Mouse (Mus musculus) ES-E14 (cell line): ENCODE measurements around the gene Rpl10a. TPM values are rescaled to one million over a fixed set of nuclear protein-coding genes. Genes with fewer than 3 reads are reported as not detected.

Source experiments
- DNase-seq: peaks from one replicate; pipeline ENCODE4 v3.0.0-alpha.2; 2013; ENCODE audit warnings: low read depth, low spot score
- H3K27ac ChIP-seq: 2 replicates; pipeline ENCODE4 v1.5.1; 2012; ENCODE audit warnings: low read depth, mild to moderate bottlenecking, low read length, moderate library complexity, mixed read lengths; ENCODE audit not compliant: poor library complexity, insufficient read depth, severe bottlenecking
- H3K36me3 ChIP-seq: 2 replicates; pipeline ENCODE4 v1.6.1; 2012; ENCODE audit warnings: mild to moderate bottlenecking, low read length, moderate library complexity, mixed read lengths; ENCODE audit not compliant: control insufficient read depth, poor library complexity, insufficient read depth, severe bottlenecking
- H3K4me1 ChIP-seq, 2 experiments: fragments of 150-350 bp in 1 of 2; sonication (generic) in 1 of 2; 2 replicates each; pipeline ENCODE4 v1.6.1; 2012; ENCODE audit warnings: low read length in 2 of 2, mild to moderate bottlenecking in 1 of 2, mixed read lengths in 1 of 2; ENCODE audit not compliant: control insufficient read depth in 2 of 2, insufficient read depth in 2 of 2, poor library complexity in 1 of 2
- H3K4me3 ChIP-seq, 2 experiments: fragments of 150-350 bp in 1 of 2; sonication (generic) in 1 of 2; 2 replicates each; pipeline ENCODE4 v1.5.1; 2012; ENCODE audit warnings: low read length in 2 of 2, low read depth in 1 of 2, mild to moderate bottlenecking in 1 of 2, mixed read lengths in 1 of 2; ENCODE audit not compliant: insufficient read depth in 1 of 2, poor library complexity in 1 of 2, severe bottlenecking in 1 of 2
- H3K9ac ChIP-seq: 2 replicates; pipeline ENCODE4 v1.6.1; 2012; ENCODE audit warnings: low read depth, mild to moderate bottlenecking, low read length, mixed read lengths; ENCODE audit not compliant: poor library complexity, insufficient read depth, severe bottlenecking
- H3K9me3 ChIP-seq: fragments of 150-350 bp; sonication (generic); 2 replicates; pipeline ENCODE4 v1.6.1; 2012; ENCODE audit warnings: low read depth, mild to moderate bottlenecking, low read length; ENCODE audit not compliant: control insufficient read depth, insufficient read depth
- CHD2 ChIP-seq: IDR thresholded peaks from 2 replicates; pipeline ENCODE4 v1.6.1; 2014; ENCODE audit warnings: mild to moderate bottlenecking, low read depth, low read length, inconsistent platforms
- HCFC1 ChIP-seq: IDR thresholded peaks from 2 replicates; pipeline ENCODE4 v1.6.1; 2012; ENCODE audit warnings: low read length, inconsistent platforms, borderline replicate concordance; ENCODE audit not compliant: insufficient read depth
- MAFK ChIP-seq: IDR thresholded peaks from 2 replicates; pipeline ENCODE4 v1.6.1; 2014; ENCODE audit warnings: mild to moderate bottlenecking, low read depth, low read length, inconsistent platforms; ENCODE audit not compliant: insufficient read depth
- ZC3H11A ChIP-seq: IDR thresholded peaks from 2 replicates; pipeline ENCODE4 v1.6.1; 2012; ENCODE audit warnings: low read depth, mild to moderate bottlenecking, inconsistent platforms, low read length, borderline replicate concordance
- ZNF384 ChIP-seq: IDR thresholded peaks from 2 replicates; pipeline ENCODE4 v1.6.1; 2012; ENCODE audit warnings: low read depth, low read length, inconsistent platforms
- in situ Hi-C, 2 experiments: fragments of 600-800 bp; cut with MboI; formaldehyde crosslinking; loops; one replicate each; pipeline ENCODE4 v1.15.1; 2025; ENCODE audit warnings: low sequenced_read_pairs in 2 of 2, inconsistent platforms in 1 of 2; ENCODE audit not compliant: unreplicated experiment in 2 of 2
- total RNA-seq: library from RNA; depleted of rRNA; stranded (reverse); fragments of 300-350 nt; gene quantifications from 2 replicates; pipeline ENCODE4 v1.2.3, GENCODE M21; 2012

The Rpl10a gene
- total RNA-seq, 1 experiment: 2,234 TPM

DNA sequence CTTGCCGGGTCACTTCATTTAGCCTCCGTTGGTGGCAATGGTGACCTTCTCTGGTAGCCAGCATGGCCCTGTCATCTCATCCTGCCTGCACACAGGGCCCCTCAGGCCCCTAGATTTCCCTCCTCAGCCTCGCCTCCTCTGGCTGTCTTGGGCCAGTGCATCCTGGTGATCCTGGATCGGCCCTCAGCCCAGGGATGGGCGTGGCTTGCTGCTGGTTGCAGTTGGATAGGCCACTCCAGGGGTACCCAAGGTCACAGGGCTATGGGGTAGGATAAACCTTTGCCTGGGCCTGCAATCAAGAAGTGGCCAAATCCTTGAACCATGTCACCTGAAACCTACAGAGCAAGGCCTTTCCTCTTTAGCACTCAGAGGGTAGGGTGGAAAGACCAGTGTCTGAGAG, 41.3 kb upstream of the Rpl10a start:
- Histone ChIP-seq H3K27ac (no peak overlapping the region), H3K4me3 (no peak overlapping the region), H3K9me3 (no peaks in the 10 kb centered on the region), H3K4me1 (peaks cover 0 to 6% of the 10 kb centered on the region in 2 experiments; a peak in 1 of 4 replicates), H3K36me3 (no peaks in the 10 kb centered on the region), H3K9ac (no peak overlapping the region)
- in situ Hi-C loops: no loop called here
- TF ChIP-seq HCFC1: no peak
- TF ChIP-seq ZC3H11A: no peak
- no peak for DNase-seq

DNA sequence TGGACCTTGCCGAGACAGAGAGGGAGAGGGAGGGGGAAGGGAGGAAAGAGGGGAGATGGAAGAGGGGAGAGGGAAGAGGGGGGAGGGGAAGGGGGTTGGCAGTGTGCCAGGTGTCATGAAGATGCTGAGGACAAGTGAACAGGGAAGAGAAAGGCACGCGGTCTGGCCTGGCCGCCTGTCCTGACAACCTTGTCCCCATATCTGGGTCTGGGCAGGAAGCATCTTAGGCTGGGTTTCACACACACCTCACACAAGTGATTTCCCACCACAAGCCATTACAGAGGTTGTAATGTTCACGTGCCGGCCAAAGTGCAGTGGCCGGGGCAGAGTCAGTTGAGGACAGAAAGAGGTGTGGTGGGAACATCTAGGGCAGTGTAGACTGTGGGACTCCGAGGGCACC, 40.7 kb upstream of the Rpl10a start:
- no peak overlapping the region for H3K27ac ChIP-seq
- no peak overlapping the region for H3K4me3 ChIP-seq
- no peak overlapping the region for H3K9ac ChIP-seq
- H3K4me1 ChIP-seq: peaks cover 0 to 6% of the 10 kb centered on the region in 2 experiments; a peak in 1 of 4 replicates
- H3K9me3 ChIP-seq: no peaks in the 10 kb centered on the region
- TF ChIP-seq ZNF384: no peak
- no peak for TF ChIP-seq CHD2
- no peak for TF ChIP-seq MAFK
- no peak for TF ChIP-seq ZC3H11A
- TF ChIP-seq HCFC1: no peak
- in situ Hi-C loops: no loop called here
- no peak for DNase-seq
- no peaks in the 10 kb centered on the region for H3K36me3 ChIP-seq

DNA sequence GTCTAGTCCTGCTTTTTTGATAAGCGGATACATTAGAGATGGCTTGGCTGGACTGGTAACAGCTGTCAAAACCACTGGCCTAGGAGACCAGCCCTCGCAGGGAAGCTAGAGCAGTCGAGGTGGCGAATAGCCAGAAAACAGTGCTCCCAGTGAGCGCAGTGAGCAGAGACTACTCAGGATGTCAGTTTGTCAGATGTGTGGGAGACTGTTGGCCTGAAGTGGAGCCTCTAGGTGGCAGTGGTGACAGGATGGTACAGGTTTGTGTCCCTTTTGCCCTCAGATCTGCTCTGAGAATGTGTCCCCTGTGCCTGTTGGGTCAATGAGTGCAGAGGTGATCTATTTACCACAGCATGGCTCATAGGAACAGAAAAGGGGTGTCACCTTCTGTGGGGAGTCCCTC, 40.3 kb upstream of the Rpl10a start:
- no peaks in the 10 kb centered on the region for H3K9me3 ChIP-seq
- H3K4me3 ChIP-seq: no peak overlapping the region
- H3K36me3 ChIP-seq: no peaks in the 10 kb centered on the region
- no peak overlapping the region for H3K9ac ChIP-seq
- DNase-seq: no peak
- no peak overlapping the region for H3K27ac ChIP-seq
- TF ChIP-seq HCFC1 (no peak), ZNF384 (no peak), ZC3H11A (no peak), CHD2 (no peak)
- H3K4me1 ChIP-seq: peaks cover 0 to 6% of the 10 kb centered on the region in 2 experiments; a peak in 1 of 4 replicates
- in situ Hi-C loops: no loop called here

DNA sequence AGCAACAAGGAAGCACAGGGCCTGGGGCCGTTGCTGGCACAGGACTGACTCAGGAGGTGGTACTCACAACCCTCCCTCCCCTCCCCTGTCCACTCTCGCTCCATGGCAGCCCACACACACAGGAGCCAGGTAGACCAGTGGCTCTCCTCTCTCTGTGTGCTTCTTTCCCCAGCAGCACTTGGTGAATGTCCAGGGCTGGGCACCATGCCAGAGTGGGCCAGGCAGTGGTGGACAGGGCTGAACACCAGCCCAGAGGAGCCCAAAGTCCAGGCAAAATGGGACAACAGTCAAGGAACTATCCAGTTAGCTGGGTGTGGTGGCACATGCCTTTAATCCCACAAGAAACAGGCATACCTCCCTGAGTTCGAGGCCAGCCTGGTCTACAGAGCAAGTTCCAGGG, 38.0 kb upstream of the Rpl10a start:
- peaks cover 0 to 8% of the 10 kb centered on the region in 2 experiments; a peak in 1 of 4 replicates for H3K4me1 ChIP-seq
- H3K9ac ChIP-seq: no peak overlapping the region
- TF ChIP-seq MAFK (no peak), ZNF384 (no peak), ZC3H11A (no peak), HCFC1 (no peak), CHD2 (no peak)
- DNase-seq: no peak
- H3K9me3 ChIP-seq: no peaks in the 10 kb centered on the region
- H3K4me3 ChIP-seq: no peak overlapping the region
- H3K36me3 ChIP-seq: no peaks in the 10 kb centered on the region
- H3K27ac ChIP-seq: no peak overlapping the region
- in situ Hi-C loops: no loop called here

DNA sequence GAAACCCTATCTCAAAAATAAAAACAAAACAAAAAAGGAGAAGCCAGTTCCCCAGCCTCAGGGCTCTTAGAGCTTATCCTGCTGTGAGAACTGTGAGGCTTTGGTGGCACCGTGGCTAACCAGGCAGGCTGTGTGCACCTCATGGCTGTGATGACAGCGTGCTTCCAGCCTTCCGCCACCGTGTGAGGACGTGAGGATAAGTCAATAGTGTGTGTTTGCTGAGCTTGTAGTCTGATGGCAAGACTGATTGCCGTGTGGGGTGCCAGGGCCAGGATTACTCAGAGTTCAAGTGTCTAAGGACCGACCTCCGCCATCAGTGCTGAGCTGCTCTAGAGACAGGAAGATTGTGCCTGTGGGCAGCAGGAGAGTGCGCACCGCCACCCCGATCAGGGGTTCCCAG, 37.6 kb upstream of the Rpl10a start:
- DNase-seq: no peak
- no peak for TF ChIP-seq MAFK
- TF ChIP-seq HCFC1: no peak
- TF ChIP-seq ZC3H11A: no peak
- TF ChIP-seq ZNF384: no peak
- no peak for TF ChIP-seq CHD2
- in situ Hi-C loops: no loop called here
- H3K27ac ChIP-seq: no peak overlapping the region
- H3K9ac ChIP-seq: no peak overlapping the region
- H3K4me1 ChIP-seq: peaks cover 0 to 8% of the 10 kb centered on the region in 2 experiments; a peak in 1 of 4 replicates
- H3K9me3 ChIP-seq: no peaks in the 10 kb centered on the region
- no peaks in the 10 kb centered on the region for H3K36me3 ChIP-seq
- H3K4me3 ChIP-seq: no peak overlapping the region
